Mouse (Mus musculus) kidney, adult 8-10 months (tissue): ENCODE results near the gene Lctl.
"Not testable (repeated sequence)": the region's sequence is repeated elsewhere in the genome, so short reads cannot be mapped to it uniquely, and the experiment has no call there.

Experiments used
- DNase-seq, 2 experiments: peaks; one replicate each; pipeline ENCODE4 v3.0.0; 2022

The Lctl gene

DNA sequence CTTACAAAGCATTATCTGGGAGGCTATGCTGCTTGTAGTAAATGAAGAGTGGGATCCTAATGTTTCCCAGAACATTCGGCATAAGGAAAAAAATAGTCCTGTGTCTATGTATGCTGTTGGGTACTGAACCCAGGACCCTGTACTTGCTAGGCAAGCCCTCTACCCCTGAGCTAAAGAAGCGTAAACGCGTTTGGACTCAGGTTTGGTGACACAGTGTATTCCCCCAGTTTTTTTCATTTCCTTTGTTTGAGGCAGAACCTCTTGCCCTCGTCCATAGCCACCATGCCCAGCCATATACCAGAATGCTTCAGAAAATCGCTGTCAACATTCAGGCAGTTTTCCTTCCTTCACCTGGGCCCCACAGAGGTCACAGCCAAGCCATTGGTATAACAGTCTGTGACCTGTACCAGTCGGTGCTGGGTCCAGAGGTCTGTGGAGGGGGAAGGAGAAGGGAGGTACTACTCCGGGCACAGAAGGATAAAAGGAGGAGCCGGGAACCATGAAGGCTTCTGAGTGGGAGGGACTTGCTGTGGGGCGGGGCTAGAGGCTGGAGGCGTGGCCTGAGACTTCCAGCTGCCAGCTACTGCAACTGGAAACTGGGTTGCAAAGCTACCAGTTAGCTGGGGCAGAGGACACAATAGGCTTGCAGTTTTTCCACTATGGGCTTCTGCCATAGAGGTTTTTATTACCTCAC lies 3.8 kb downstream of the Lctl start:
- DNase-seq: peak; percentile 74 to 81

DNA sequence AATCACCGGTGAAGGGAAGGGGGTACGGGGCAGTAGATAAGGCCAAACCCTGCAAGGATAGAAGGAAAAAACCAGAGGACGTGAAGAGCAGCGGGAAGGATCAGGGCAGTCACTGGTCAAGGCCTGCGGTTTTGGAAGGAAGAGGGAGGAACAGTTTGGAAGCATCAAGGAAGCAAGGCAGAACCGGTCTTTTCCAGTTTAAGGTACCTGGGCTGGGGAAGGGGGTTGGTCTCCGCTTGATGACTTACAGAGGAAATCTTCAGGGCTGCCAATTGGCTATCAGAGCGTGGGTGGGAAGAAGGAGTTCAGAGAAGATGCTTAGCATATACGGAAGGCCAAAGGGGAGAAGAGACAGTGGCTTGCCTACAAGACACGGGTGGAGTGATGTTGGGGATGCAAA lies 5.7 kb downstream of the Lctl start:
- no peak for DNase-seq

DNA sequence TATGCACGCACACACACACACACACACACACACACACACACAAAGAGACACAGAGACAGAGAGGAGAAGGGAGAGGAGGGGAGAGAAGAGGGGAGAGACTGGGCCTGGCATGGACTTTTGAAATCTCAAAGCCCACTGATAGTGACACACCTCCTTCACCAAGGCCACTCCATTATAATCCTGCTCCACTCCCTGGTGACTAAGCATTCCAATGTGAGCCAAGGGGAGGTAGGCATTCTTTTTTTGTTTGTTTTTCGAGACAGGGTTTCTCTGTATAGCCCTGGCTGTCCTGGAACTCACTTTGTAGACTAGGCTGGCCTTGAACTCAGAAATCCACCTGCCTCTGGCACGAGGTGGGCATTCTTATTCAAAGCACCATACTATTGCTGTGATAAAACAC lies 7.9 kb downstream of the Lctl start:
- not testable (repeated sequence) for DNase-seq

DNA sequence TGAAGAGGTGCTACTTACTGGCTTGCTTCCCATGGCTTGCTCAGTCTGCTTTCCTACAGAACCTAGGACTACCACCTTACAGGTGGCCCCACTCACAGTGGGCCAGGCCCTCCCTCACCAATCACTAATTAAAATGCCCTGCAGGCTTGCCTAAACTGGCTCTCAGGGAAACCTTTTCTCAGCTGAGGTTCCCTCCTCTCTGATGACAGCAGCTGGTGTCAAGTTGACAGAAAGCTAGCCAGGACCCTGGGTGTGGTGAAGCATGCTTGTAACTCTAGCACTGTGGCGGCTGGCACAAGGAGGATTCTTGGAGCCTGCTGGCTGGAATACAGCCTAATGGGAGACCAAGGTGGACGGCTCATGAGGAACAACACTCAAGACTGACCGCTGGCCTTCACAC lies 8.4 kb downstream of the Lctl start:
- no peak for DNase-seq

DNA sequence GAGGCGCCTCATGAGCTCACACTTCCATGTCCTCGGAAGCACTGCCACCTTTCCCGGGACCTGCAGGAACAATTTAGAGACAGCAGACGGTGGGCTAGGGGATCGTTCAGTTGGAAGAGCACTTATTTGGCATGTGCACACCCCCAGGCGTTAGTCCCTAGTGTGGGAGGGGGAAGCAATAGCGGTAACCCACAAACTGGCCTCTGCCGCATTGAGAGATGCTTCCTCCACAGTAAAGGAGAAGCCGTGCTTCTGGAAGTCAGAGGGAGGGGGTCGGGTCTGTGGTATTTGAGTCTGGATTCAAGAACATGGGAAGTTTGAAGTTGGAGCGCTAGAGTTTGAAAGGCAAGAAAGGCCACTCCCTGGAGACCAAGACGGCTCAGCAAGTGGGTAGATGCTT lies 9.2 kb downstream of the Lctl start:
- no peak for DNase-seq

DNA sequence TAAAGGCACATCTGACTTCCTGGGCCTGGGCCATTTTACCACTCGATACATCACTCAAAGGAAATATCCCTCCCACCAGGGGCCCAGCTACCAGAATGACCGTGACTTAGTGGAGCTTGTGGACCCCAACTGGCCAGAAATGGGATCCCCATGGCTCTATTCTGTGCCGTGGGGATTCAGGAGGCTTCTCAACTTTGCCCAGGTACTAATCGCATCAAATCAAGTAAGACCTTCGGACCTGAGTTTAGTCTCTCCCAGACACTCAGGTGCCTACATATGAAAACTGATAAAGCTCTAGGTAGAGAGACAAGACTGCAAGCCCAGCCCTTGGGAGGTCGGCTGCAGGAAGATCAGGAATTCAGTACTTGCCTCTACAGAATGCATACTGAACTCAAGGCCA lies 14.7 kb downstream of the Lctl start:
- DNase-seq: no peak

DNA sequence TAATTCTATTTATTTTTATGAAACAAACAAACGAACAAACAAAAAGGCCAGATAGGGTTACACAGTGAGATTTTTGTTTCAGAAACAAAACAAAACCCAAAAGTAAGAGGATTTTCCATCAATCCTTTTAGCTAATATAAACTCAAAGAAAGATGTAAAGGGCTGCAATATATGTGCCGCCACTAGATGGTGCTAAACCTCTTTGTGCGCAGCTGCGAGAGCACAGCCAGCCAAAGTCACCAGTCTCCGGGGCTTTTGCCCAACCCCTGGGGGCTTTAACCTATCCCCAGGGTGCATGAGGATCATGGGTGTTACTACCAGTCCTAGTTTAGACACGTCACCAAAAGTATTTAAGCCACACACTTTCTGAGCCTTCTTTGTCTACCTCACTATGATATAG lies 21.9 kb downstream of the Lctl start:
- DNase-seq: peak; percentile 28 to 67

DNA sequence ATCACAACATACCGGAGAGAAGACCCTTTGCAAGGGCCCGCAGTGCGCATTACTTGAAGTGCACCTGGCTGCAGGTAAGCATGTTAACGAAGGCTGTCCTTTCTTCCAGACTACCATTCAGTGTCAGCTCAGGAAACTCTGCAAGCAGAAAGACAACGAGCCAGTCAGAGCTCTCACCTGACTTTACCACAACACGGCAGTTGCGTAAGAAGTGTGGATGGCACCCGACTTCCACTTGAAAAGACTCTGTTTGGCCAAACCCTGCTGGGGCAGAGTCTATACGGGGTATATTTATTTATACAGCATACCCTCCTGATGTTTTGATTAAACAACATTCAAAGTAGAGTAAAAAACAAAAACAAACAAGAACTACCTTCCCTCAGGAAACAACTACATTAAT lies 22.9 kb downstream of the Lctl start:
- DNase-seq: no peak

DNA sequence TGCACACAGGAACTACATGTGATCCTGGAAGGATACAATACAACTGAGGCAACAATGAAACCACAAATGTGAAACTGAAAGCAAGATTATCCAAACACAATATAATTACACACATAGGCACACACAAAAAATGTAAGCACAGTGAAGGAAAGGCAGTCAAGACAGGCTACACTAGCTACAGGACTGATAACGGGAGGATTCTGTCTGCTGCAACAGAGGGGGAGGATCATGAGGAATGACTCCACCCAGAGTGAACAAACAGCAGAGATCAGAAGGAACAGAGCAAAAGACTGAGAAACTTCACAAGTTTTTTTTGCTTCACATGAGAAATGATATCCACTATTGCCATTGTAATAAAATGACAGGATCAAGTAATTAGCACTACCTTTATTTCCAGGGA lies 39.7 kb downstream of the Lctl start:
- no peak for DNase-seq

DNA sequence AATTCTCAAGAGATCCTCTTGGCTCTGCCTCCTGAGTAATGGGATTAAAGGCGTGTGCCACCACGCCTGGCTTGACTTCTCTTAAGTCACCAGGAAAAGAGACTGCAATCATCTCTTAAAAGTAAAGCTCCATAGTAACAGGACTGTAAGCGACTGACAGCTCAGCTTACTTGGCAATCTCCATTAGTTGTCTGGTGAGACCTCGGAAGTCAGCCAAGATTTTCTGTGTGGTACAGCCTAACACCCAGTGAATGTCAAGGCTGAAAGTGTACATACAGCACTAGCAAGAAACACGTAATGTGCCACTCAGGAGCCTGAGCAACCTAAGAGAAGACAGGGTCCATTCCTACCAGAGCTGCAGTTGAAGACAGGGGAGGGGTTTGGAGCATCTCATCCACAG lies 43.5 kb downstream of the Lctl start:
- no peak for DNase-seq

DNA sequence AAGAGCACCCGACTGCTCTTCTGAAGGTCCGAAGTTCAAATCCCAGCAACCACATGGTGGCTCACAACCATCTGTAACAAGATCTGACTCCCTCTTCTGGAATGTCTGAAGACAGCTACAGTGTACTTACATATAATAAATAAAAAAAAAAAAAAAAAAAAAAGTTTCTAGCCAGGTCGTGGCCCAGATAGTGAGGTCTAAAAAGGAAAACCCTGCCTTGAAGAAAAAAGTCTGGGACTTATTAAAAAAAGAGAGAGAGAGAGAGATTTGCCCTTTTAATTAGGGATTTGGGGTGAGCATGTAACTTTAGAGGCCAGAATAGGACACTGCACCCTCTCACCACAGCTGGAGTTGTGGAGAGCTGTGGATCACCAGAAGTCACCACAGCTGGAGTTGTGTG lies 53.0 kb downstream of the Lctl start:
- DNase-seq: not testable (repeated sequence)

DNA sequence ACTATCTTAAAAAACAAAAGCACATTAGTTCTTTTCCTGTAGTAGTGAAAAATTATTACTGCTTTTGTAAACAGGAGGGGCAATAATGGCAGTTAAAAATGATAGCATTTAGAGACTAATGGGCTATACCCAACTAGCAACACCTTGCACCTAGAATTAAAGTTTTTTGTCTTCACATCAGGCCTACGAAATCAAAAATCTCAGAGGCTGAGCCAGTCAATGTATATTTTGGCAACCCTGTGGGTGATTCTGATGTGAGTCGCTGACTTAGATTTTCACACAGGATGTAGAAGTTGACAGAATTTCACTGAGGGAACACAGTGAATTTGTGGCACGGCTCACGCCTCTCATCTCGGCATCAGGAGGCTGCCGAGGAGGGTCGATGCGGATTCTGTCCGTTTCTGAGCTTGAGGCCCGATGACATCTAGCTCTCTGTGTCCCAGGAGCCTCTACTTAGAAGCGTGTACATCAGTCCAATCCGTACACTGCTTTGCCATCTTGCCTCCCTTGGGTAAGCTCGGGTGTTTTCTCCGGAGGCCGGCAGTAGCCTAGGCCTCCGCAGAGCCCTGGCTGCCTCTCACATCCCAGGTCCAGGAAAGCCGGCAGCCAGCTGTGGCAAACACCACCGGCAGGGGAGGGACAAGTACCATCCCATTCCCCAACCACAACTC lies 55.3 kb downstream of the Lctl start:
- no peak for DNase-seq

DNA sequence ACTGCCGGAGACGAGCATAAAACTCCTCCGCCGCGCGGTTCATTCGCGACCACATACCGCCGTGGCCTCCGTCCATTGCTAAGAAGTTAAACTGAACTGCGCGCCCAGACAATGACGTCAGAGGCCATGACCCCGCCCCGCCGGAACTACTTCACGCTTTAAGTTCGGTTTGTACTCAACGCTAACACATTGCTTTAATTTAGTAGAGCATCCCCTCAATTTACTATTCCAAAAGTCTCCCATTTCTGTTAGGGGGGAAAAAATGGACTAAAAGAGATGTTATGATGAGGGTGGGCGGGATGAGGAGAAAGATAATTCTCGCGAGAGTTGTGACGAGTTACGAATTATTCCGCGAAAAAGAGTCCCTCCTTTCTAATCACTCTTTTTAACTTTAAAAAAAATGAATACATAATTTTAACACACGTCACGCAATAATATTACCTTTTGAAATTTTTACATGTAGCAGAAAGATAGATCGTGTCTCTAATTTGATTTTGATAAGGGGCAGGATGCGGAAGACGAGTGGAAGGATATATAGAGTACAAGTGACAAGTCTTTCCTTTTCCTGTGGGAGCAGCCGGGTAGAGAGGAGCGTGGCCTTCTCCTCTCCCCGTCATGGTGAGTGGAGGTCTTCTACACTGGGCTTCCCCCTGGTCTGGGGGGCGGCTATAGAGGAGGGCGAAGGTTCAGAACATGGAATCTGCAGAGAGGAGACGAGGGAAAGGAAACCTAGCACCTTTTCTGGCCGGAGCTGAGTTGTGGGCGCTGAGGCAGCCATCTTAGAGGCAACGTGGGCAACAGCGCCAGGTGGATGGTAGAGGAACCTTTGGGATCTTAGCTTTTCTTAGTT lies 56.1 kb downstream of the Lctl start, which contains the start of the genes Zwilch and Rpl4:
Gene Zwilch (minus strand): TSS at position 289 of the 850 bp plus-strand sequence.
Gene Rpl4 (plus strand): TSS at position 560 of the 850 bp plus-strand sequence.
- peak; percentile 67 to 84 for DNase-seq

DNA sequence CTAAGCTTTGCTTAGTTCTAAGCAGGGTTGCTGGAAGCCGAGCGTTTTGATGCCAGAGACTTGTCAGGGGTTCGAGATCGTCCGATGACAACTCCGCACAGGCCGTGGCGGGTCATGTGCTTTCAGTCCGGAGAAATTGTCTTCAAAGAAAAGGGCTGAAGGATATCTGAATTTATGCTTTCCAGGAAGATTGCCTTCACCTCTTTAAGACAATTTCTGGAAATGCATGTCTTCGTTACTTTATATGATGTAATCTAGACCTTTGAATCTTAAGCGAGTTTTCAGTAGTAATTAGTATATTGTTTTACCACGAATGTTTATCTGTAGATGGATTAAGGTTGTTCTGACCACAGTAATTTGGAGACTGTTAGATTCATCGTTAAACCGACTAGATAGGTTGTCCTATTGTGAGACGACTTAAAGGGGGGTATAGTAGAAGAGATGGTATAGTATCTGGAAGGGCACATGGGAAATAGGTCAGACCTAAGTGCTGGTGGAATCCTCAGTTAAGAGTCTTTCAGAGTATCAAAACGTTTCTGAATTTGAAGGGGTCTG lies 56.8 kb downstream of the Lctl start:
- DNase-seq: no peak

DNA sequence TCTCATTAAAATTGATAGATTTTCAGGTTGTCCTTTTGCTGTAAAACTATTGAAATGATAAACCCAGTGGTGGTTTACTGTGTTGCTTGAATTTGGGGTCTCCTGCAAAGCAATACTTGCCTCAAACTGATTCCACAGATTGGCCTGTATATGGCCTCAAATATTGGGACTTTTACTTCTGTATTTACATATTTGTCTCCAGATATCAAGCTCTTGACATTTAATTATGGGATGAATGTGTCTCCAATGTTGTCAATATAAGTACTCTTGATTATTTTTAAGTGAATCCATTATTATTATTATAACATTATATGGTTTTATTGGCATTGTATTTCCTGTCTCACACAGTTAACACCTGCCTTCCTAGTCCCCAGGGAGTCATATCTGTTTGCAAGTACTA lies 57.4 kb downstream of the Lctl start:
- DNase-seq: no peak

DNA sequence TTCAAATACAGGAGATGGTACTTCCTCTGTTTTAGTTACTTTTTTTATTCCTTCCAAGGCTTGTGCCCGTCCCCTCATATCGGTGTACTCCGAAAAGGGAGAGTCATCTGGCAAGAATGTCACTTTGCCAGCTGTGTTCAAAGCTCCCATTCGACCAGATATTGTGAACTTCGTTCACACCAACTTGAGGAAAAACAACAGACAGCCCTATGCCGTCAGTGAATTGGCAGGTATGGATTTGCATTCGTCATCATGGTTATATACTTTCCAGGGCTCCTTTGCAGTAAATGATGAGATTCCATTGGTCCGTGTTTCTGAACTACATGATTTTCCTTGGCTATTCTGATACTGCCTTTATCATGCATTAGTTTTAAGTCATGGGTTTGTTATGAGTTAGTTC lies 57.8 kb downstream of the Lctl start:
- no peak for DNase-seq

DNA sequence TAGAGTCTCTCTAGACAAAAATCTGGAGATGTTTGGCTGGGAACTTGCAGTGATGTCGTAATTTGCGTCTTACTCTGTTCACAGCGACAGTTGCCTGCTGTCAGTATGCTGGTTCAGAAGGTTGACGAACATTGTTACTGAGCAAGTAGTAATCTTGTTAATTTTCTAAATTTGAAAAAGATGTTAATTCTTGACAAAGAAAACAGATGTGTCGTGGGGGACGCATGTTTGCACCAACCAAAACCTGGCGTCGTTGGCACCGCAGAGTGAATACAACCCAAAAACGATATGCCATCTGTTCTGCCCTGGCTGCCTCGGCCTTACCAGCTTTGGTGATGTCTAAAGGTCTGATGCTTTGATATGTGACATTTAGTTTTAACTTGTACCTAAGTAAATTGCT lies 58.4 kb downstream of the Lctl start:
- DNase-seq: no peak

DNA sequence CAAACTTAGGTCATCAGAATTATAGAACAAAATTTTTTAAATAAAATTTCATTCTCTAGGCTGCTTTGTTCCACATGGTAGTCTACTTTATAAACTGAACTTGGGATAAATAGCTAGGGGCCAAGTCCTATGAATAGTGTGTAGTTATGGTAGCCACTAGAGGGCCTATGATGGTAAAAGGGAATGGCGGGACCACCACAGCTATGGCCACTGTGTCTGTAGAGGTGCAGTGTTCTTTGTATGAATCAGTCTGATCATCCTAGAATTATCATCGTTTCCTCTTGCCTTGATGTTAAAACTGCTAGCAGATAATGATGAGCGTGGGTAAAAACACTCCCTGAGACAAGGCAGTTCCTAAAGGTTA lies 61.6 kb downstream of the Lctl start:
- no peak for DNase-seq

DNA sequence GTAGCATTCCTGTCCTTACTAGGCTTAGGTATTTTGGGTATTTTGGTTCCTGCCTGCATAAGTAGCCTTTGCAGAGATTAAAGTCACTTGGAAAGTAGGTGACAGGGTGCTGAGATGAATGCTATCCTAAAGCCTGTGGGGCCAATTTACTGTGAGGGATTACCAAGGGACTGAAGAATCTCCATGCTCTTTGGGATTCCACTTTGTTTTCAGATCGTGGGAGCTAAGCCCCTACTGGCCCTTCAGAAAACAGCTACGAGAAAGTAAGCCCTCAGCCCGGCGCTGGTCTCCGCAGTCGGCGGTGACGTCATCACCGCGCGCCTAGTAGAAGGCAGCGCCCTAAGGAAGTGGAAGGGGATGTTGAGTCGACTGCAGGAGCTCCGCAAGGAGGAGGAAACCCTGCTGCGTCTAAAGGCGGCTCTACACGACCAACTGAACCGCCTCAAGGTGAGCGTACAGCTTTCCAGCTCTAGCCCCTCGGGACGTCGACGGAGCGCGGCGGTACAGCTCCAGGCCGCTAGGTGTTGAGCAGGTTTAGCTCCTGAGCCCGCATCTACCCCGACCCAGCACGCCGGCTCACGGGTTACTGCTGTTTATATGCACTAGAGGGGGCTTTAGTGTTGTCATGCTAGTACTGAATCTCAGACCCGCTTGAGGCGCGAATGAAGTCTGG lies 62.2 kb downstream of the Lctl start, which contains the start of gene Snapc5:
Gene Snapc5 (plus strand): TSS at position 301 of the 673 bp plus-strand sequence.
- peak; percentile 86 to 89 for DNase-seq

DNA sequence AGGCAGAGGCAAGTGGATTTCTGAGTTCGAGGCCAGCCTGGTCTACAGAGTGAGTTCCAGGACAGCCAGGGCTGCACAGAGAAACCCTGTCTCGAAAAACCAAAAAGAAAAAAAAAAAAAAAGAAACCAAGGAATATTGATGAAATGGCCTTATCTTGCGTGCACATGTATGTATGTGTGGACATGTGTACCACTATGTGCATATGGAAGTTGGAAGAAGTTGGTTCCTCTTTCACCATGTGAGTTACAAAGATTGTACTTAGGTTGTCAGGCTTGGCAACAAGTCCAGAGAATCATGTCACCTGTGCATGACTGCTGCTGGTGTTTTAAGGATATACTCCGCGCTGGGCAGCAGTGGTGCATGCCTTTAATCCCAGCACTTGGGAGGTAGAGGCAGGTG lies 66.3 kb downstream of the Lctl start:
- DNase-seq: not testable (repeated sequence)

DNA sequence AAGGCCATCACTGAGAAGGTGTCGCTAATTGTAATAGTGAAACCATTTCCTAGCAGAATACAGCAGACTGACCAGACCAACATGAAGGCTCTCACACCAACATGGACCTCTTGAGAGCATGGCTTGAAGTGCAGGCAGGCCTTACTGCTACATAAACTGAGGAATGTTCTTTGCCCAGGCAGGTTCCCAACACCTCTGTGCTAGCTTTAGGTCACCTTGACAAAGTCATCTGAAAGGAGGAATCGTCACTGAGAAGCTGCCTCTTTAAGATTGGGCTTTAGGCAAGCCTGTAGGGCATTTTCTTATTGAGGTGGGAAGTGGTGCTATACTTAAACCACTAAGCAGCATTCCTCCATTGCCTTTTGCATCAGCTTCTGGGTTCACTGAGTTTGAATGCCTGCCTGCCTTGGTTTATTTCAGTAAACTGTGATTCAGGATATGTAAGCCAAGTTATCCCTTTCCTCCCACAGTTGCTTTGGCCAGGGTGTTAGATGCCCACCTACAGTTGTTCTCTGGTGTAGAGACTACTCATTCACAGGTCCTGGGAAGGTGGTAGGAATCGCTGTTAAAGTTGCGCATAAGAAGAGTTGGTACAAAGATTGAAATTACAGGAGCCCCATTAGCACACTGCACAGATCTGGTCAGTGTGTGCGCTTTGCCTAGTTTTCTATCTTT lies 67.4 kb downstream of the Lctl start:
- DNase-seq: no peak
